Mouse (Mus musculus) forebrain, postnatal 0 days (tissue): ENCODE measurements around the gene Dpp8. TPM values are rescaled to one million over a fixed set of nuclear protein-coding genes. Genes with fewer than 3 reads are reported as not detected.

Experiments used
- ATAC-seq: fragments of 200-750 bp; cut with Nextera tagmentation; 2 replicates; pipeline ENCODE4 v1.8.0; 2017; ENCODE audit warnings: mild to moderate bottlenecking, moderate library complexity
- DNase-seq: peaks from one replicate; pipeline ENCODE4 v3.0.0-alpha.2; 2015
- H3K27ac ChIP-seq: fragments of 300-500 bp; sonication (generic); 2 replicates; pipeline ENCODE4 v1.5.1; 2014; ENCODE audit warnings: low read depth, mild to moderate bottlenecking, antibody characterized with exemption, low read length, moderate library complexity, mixed read lengths
- H3K27me3 ChIP-seq: fragments of 300-500 bp; sonication (generic); 2 replicates; pipeline ENCODE4 v1.6.1; 2014; ENCODE audit warnings: mild to moderate bottlenecking, low read length, mixed read lengths; ENCODE audit not compliant: insufficient read depth
- H3K36me3 ChIP-seq: fragments of 300-500 bp; sonication (generic); 2 replicates; pipeline ENCODE4 v1.6.1; 2014; ENCODE audit warnings: mild to moderate bottlenecking, moderate library complexity; ENCODE audit not compliant: insufficient read depth
- H3K4me1 ChIP-seq: fragments of 300-500 bp; sonication (generic); 2 replicates; pipeline ENCODE4 v1.6.1; 2014; ENCODE audit warnings: antibody characterized with exemption; ENCODE audit not compliant: insufficient read depth
- H3K4me2 ChIP-seq: fragments of 300-500 bp; sonication (generic); 2 replicates; pipeline ENCODE4 v1.6.1; 2014; ENCODE audit warnings: low read depth, mild to moderate bottlenecking, moderate library complexity
- H3K4me3 ChIP-seq: fragments of 300-500 bp; sonication (generic); 2 replicates; pipeline ENCODE4 v1.5.1; 2014; ENCODE audit warnings: low read depth, low read length, mixed read lengths
- H3K9ac ChIP-seq: fragments of 300-500 bp; sonication (generic); 2 replicates; pipeline ENCODE4 v1.6.1; 2014; ENCODE audit warnings: mild to moderate bottlenecking
- H3K9me3 ChIP-seq: fragments of 300-500 bp; sonication (generic); 2 replicates; pipeline ENCODE4 v1.6.1; 2016; ENCODE audit warnings: low read length
- CTCF ChIP-seq: sonication (generic); IDR thresholded peaks from 2 replicates; pipeline ENCODE4 v1.5.1; 2016; ENCODE audit warnings: antibody characterized with exemption, control low read depth, low read depth
- WGBS: fragments of 180-500 bp; shearing (Covaris S2); extraction: QIAGEN DNeasy Blood & Tissue Kit; methylation state at CpG from one replicate; pipeline ENCODE4 v1.1.7; 2014; 5-methylcytosine and 5-hydroxymethylcytosine counted together
- polyA plus RNA-seq: library from polyadenylated mRNA; unstranded; fragments of >200 nt; fragmentation: Nextera tagmentation; extraction: Ambion mirVana; gene quantifications from 2 replicates; pipeline ENCODE4 v1.2.1, GENCODE M21; 2015
- total RNA-seq: library from RNA; depleted of rRNA; stranded (reverse); fragments of >200 nt; gene quantifications from 2 replicates; pipeline ENCODE4 v1.2.3, GENCODE M21; 2014

Dpp8 gene
- total and polyA plus RNA-seq, 2 experiments from 2014 or later: 25.6 to 111 TPM

GRCm38 (mm10) chr9:65001481-65001880, 30.7 kb upstream of the Dpp8 start:
- H3K27ac ChIP-seq: no peak overlapping the region
- no peaks in the 10 kb centered on the region for H3K27me3 ChIP-seq
- H3K4me2 ChIP-seq: no peak overlapping the region
- H3K4me1 ChIP-seq: no peaks in the 10 kb centered on the region
- H3K9ac ChIP-seq: no peak overlapping the region
- TF ChIP-seq CTCF: no peak
- H3K9me3 ChIP-seq: no peaks in the 10 kb centered on the region
- peaks cover 65% of the 10 kb centered on the region for H3K36me3 ChIP-seq
- no peak overlapping the region for H3K4me3 ChIP-seq
- no peak for ATAC-seq
- 48% methylated on average over 4 of the region's 4 CpGs for WGBS
- DNase-seq: no peak

GRCm38 (mm10) chr9:65005737-65006136, 26.5 kb upstream of the Dpp8 start:
- Histone ChIP-seq H3K9me3 (no peaks in the 10 kb centered on the region), H3K27ac (no peak overlapping the region), H3K9ac (no peak overlapping the region), H3K4me2 (no peak overlapping the region), H3K36me3 (peaks cover 54% of the 10 kb centered on the region), H3K4me3 (no peak overlapping the region), H3K4me1 (no peaks in the 10 kb centered on the region), H3K27me3 (no peaks in the 10 kb centered on the region)
- ATAC-seq (no peak), DNase-seq (no peak)
- WGBS: 98% methylated on average over 8 of the region's 8 CpGs
- TF ChIP-seq CTCF: no peak

GRCm38 (mm10) chr9:65010632-65011031, 21.6 kb upstream of the Dpp8 start:
- H3K27me3 ChIP-seq: no peaks in the 10 kb centered on the region
- 85% methylated on average over 8 of the region's 8 CpGs for WGBS
- no peak for ATAC-seq

GRCm38 (mm10) chr9:65011304-65011703, 20.9 kb upstream of the Dpp8 start:
- Histone ChIP-seq H3K9me3 (no peaks in the 10 kb centered on the region), H3K4me1 (peaks cover 5% of the 10 kb centered on the region)
- DNase-seq: no peak

More at GRCm38 (mm10) chr9:65010632-65011031, 21.6 kb upstream of the Dpp8 start:
- H3K9me3 ChIP-seq: no peaks in the 10 kb centered on the region
- no peak overlapping the region for H3K9ac ChIP-seq
- no peak overlapping the region for H3K27ac ChIP-seq
- H3K4me3 ChIP-seq: no peak overlapping the region
- no peak for DNase-seq
- no peak for TF ChIP-seq CTCF
- H3K36me3 ChIP-seq: peaks cover 26% of the 10 kb centered on the region
- H3K4me2 ChIP-seq: no peak overlapping the region
- H3K4me1 ChIP-seq: no peaks in the 10 kb centered on the region

GRCm38 (mm10) chr9:65015461-65016222, 16.6 kb upstream of the Dpp8 start:
- Histone ChIP-seq H3K36me3 (no peaks in the 10 kb centered on the region; the same call in 1 of the 2 replicates), H3K4me2 (no peak overlapping the region), H3K4me1 (peaks cover 35% of the 10 kb centered on the region), H3K27ac (peak overlapping the region; percentile 51; the same call in 1 of the 2 replicates), H3K9me3 (no peaks in the 10 kb centered on the region), H3K9ac (no peak overlapping the region), H3K27me3 (no peaks in the 10 kb centered on the region), H3K4me3 (no peak overlapping the region)
- no peak for TF ChIP-seq CTCF
- ATAC-seq (no peak), DNase-seq (no peak)
- WGBS: 50% methylated on average over 7 of the region's 7 CpGs

More at GRCm38 (mm10) chr9:65011304-65011703, 20.9 kb upstream of the Dpp8 start:
- Histone ChIP-seq H3K4me3 (no peak overlapping the region), H3K4me2 (no peak overlapping the region), H3K27ac (no peak overlapping the region), H3K9ac (no peak overlapping the region), H3K36me3 (peaks cover 19% of the 10 kb centered on the region), H3K27me3 (no peaks in the 10 kb centered on the region)
- ATAC-seq: no peak
- WGBS: 57% methylated on average over 6 of the region's 6 CpGs
- peak; percentile 29; the same call in 1 of the 2 replicates for TF ChIP-seq CTCF

GRCm38 (mm10) chr9:65016241-65016977, 15.8 kb upstream of the Dpp8 start:
- DNase-seq (no peak), ATAC-seq (peak; percentile 32)
- TF ChIP-seq CTCF: no peak
- H3K27me3 ChIP-seq: no peaks in the 10 kb centered on the region
- peaks cover 35% of the 10 kb centered on the region for H3K4me1 ChIP-seq
- H3K36me3 ChIP-seq: no peaks in the 10 kb centered on the region
- 0 out of 2 replicates have a peak overlapping the region, but pooled peaks have one; percentile 2 for H3K4me2 ChIP-seq
- 60% methylated on average over 4 of the region's 4 CpGs for WGBS
- no peaks in the 10 kb centered on the region for H3K9me3 ChIP-seq
- H3K9ac ChIP-seq: no peak overlapping the region
- peak overlapping the region; percentile 51 for H3K27ac ChIP-seq
- H3K4me3 ChIP-seq: no peak overlapping the region
